Mouse (Mus musculus) olfactory bulb, adult 2 months (tissue): Measurements from ENCODE around the gene Gm17334. TPM values are rescaled to one million over a fixed set of nuclear protein-coding genes. Genes with fewer than 3 reads are reported as not detected.

Experiments used
- H3K27ac ChIP-seq: fragments of 200-500 bp; 2 replicates; pipeline ENCODE4 v1.5.1; 2012; ENCODE audit warnings: low read depth, low read length; ENCODE audit not compliant: insufficient read depth
- H3K4me1 ChIP-seq: fragments of 200-500 bp; 2 replicates; pipeline ENCODE4 v1.6.1; 2012; ENCODE audit warnings: low read length; ENCODE audit not compliant: control insufficient read depth, insufficient read depth
- H3K4me3 ChIP-seq: fragments of 200-500 bp; 2 replicates; pipeline ENCODE4 v1.5.1; 2012; ENCODE audit warnings: mild to moderate bottlenecking, low read depth, low read length, moderate library complexity; ENCODE audit not compliant: insufficient read depth
- CTCF ChIP-seq: fragments of 200-500 bp; IDR thresholded peaks from 2 replicates; pipeline ENCODE4 v1.5.1; 2012; ENCODE audit warnings: low read depth, mild to moderate bottlenecking, low read length, moderate library complexity; ENCODE audit not compliant: insufficient read depth
- POLR2A ChIP-seq: fragments of 200-500 bp; IDR thresholded peaks from 2 replicates; pipeline ENCODE4 v1.6.1; 2012; ENCODE audit warnings: mild to moderate bottlenecking, low read depth, low read length, moderate library complexity; ENCODE audit not compliant: insufficient read depth
- WGBS: fragments of 180-500 bp; shearing (Covaris S2); methylation state at CpG from one replicate; pipeline ENCODE4 v1.1.7; 2018; 5-methylcytosine and 5-hydroxymethylcytosine counted together
- polyA plus RNA-seq: library from polyadenylated mRNA; stranded (reverse); fragments of >200 nt; gene quantifications from 2 replicates; pipeline ENCODE4 v1.2.4, GENCODE M21; 2012; ENCODE audit warnings: low replicate concordance; ENCODE audit not compliant: missing spikeins, insufficient read depth, insufficient read length

Gm17334 gene
- polyA plus RNA-seq, 1 experiment, result not detected

- WGBS, result 96% methylated on average over 7 of the region's 7 CpGs
- TF ChIP-seq CTCF (no peak), POLR2A (no peak)
- Histone ChIP-seq H3K27ac (no peak overlapping the region), H3K4me1 (0 out of 2 replicates have a peak, but pooled peaks cover 3% of the 10 kb centered on the region), H3K4me3 (no peak overlapping the region)
These were observed 41.5 kb downstream of the Gm17334 start for GRCm38 (mm10) chr11:53731457-53731856.

Other genes starting within 250 kb of the Gm17334 start
- gene Kif3a, start 205.8 kb downstream of the Gm17334 start, polyA plus RNA-seq, result not detected in 2 replicates
- not detected in 2 replicates for gene Il4, start 154.5 kb downstream of the Gm17334 start, polyA plus RNA-seq
- not detected in 2 replicates for gene Il13, start 138.5 kb downstream of the Gm17334 start, polyA plus RNA-seq
- 76.9 TPM in 1 of 2 replicates, not detected in the other for gene Rad50, start 65.9 kb downstream of the Gm17334 start, polyA plus RNA-seq
- not detected in 2 replicates for gene Il5, start 52.4 kb downstream of the Gm17334 start, polyA plus RNA-seq
- gene Irf1, start 3.2 kb downstream of the Gm17334 start, polyA plus RNA-seq, result not detected in 2 replicates
- not detected in 2 replicates for gene Gm12216, start 86.1 kb upstream of the Gm17334 start, polyA plus RNA-seq
- gene Slc22a5, start 118.5 kb upstream of the Gm17334 start, polyA plus RNA-seq, result not detected in 2 replicates
- gene Slc22a21, start 207.1 kb upstream of the Gm17334 start, polyA plus RNA-seq, result not detected in 2 replicates